Mouse (Mus musculus): ENCODE measurements around the gene Slc39a10.
"Not testable (repeated sequence)": the region's sequence is repeated elsewhere in the genome, so short reads cannot be mapped to it uniquely, and the experiment has no call there.

Slc39a10 gene

DNA sequence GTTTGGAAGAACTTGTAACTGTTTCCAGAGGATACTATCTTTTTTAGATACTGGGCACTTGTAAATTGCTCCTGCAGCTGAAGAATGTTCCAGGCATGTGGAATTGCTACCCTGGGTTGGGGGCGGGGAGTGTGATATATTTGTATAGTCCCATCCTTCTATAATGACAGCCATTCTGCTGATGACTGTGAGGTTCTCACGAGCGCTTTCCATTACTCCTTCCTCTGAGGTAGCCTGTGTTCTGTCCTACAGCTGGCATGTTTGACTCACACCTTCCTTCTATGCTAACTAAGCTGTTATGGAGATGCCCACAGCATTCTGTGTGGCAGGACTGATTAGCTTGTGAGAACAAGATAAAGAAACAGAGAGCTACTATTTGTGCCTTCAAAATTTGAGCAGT lies 128.1 kb downstream of the Slc39a10 start:
- not testable (repeated sequence) for DNase-seq
